19 mouse cellular contexts compared by ENCODE assay signal in the genomic region with DNA sequence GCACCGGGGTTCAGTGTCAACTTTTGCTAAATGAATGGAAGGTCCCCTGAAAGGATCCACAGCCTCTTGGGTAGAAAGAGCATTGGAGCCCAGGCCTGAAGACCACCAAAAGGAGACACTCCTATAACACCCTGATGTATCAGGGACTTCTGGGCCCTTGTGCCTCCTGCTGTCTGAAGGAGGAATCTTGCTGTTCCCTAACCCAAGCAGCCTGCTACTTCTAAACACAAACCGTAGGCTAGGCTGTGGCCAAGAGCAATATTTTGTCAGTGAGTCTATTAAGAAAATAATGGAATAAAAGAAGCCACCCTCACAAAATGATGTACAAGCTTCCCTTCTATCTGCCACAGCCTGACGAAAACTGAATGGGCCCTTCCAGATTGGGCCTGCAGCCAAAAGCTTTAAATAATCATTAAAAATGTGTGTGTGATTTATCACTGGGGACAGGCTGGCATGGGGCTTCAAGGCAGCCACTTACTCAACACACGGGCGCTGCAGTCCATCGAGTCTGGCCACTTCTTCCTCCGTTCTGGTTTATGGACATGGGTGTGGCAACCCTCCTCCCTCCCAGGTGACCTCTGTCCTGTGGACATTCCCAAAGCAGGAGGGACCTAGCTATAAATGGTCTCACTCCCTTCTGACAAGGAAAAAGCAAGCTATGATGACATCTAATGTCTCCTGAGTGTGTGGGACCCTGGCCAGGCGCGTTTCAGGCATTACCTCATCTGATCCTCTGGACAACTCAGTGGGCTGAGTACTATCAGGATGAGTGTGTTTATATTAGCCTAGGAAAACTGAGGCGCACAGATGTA. TPM values are rescaled to one million over a fixed set of nuclear protein-coding genes. Genes with fewer than 3 reads are reported as not detected.
DNase-seq lines count a peak whose midpoint lies in the region; TF ChIP-seq lines count a peak whose summit lies in the region.
"Had no signal": no experiment of that assay in that cellular context is flagged by ENCODE, and none has a peak within 500 bp of the region (broad histone marks: within the 10 kb centered on the region; RNA-seq: fewer than 3 reads in every experiment).

No protein-coding gene starts in this region.

- intact Hi-C loops in heart, postnatal 36 days (cut with DNase I), result no loop called here

- TF ChIP-seq CTCF in layer of hippocampus, adult 2 months (conservative IDR thresholded peaks at IDR 0.05), result peak; percentile 28

- DNase-seq in adrenal gland, postnatal 36 days, result peak; percentile 6 to 15
- no peak for DNase-seq in adrenal gland, postnatal 25 days
- DNase-seq in layer of hippocampus, adult 2 months (ENCODE audit: low spot score in 2 of 2), result no peak
- DNase-seq in layer of hippocampus, adult 9-11 months, result no peak
- peak; percentile 10 to 11 for DNase-seq in urinary bladder, postnatal 36 days (ENCODE audit: low spot score in 2 of 2)
- no peak for DNase-seq in urinary bladder, postnatal 4 days (ENCODE audit: low spot score in 2 of 2)
- DNase-seq in heart, postnatal 36 days, result no peak
- no peak for DNase-seq in spleen, adult 18-20 months
- DNase-seq: cerebellum, adult 11-12 months; forebrain, postnatal 0 days; heart, adult 2 months; lung, postnatal 10 days; thymus, adult 18-20 months had no signal

- no peak overlapping the region for H3K4me3 ChIP-seq in layer of hippocampus, adult 2 months
- H3K4me3 ChIP-seq: heart, adult 2 months; hindbrain, embryonic 13.5 days; myocyte had no signal

- H3K27ac ChIP-seq in layer of hippocampus, adult 2 months, result no peak overlapping the region
- H3K27ac ChIP-seq: heart, adult 2 months; hindbrain, embryonic 13.5 days had no signal

RNA-seq across cellular contexts. Expression of gene Gm12830, which starts 13.5 kb away (rescaled TPM):
- total RNA-seq in adrenal gland, postnatal 36 days (2021), result not detected
- total RNA-seq in adrenal gland, postnatal 25 days (2021), result not detected in 2 replicates
- total RNA-seq in layer of hippocampus, adult 2 months (2021), result not detected
- total RNA-seq in heart, postnatal 36 days (2021), result not detected
- total RNA-seq: forebrain, postnatal 0 days; gastrocnemius, adult 8-10 months; heart, adult 2 months; left cerebral cortex, postnatal 36 days; liver, adult 2 months; megakaryocyte-erythroid progenitor cell, adult 5-6 weeks had no signal

Comparison
In these comparisons a context has a peak if more than half of its experiments do, and no peak if none do; other contexts are left out.
1. DNase-seq: peak in adrenal gland, postnatal 36 days (2 of 2) and urinary bladder, postnatal 36 days (2 of 2); none in adrenal gland, postnatal 25 days (single experiment), layer of hippocampus, adult 2 months (0 of 2), layer of hippocampus, adult 9-11 months (single experiment), urinary bladder, postnatal 4 days (0 of 2), heart, postnatal 36 days (0 of 2) and spleen, adult 18-20 months (0 of 2).